Mouse (Mus musculus): ENCODE results near the gene Paqr7. TPM values are rescaled to one million over a fixed set of nuclear protein-coding genes. Genes with fewer than 3 reads are reported as not detected.

Paqr7 gene
- total and polyA plus RNA-seq, 3 experiments, result 0.19 to 2.4 TPM; not detected in 1

- Histone ChIP-seq H3K9me3 (replicated peaks; ENCODE audit: insufficient read depth, low read length) (no peaks in the 10 kb centered on the region), H3K4me3 (ENCODE audit: control insufficient read depth in 1 of 2, insufficient read depth in 1 of 2, low read depth in 2 of 2, low read length in 2 of 2) (no peak overlapping the region), H3K27ac (ENCODE audit: control insufficient read depth, low read depth, low read length) (no peak overlapping the region), H3K36me3 (ENCODE audit: control insufficient read depth in 1 of 2, insufficient read depth in 2 of 2, low read length in 2 of 2) (peaks cover 1 to 11% of the 10 kb centered on the region in 2 experiments), H3K79me2 (ENCODE audit: control insufficient read depth, insufficient read depth, low read length, poor library complexity) (peaks cover 16% of the 10 kb centered on the region; the same call in 1 of the 2 replicates), H3K4me1 (ENCODE audit: control insufficient read depth in 1 of 2, insufficient read depth in 2 of 2, low read length in 2 of 2) (peaks cover 9 to 11% of the 10 kb centered on the region in 2 experiments), H3K27me3 (ENCODE audit: control insufficient read depth in 1 of 2, insufficient read depth in 2 of 2, low read length in 2 of 2) (no peaks in the 10 kb centered on the region), H3K9ac (ENCODE audit: control insufficient read depth, low read depth, low read length, poor library complexity, severe bottlenecking) (no peak overlapping the region)
- TF ChIP-seq POLR2A (IDR thresholded peaks at IDR 0.05; ENCODE audit: control insufficient read depth in 1 of 2, insufficient read depth in 1 of 2, low read depth in 1 of 2, low read length in 2 of 2, poor library complexity in 1 of 2), result no peak
- TF ChIP-seq SIN3A (IDR thresholded peaks at IDR 0.05; ENCODE audit: low read length), result no peak
- no peak for TF ChIP-seq JUND (IDR thresholded peaks at IDR 0.05; ENCODE audit: low read depth, low read length)
- no peak for DNase-seq (ENCODE audit: low read depth, low spot score)
Observed at GRCm38 (mm10) chr4:134517719-134518118, 21.2 kb downstream of the Paqr7 start.

- peaks cover 9 to 11% of the 10 kb centered on the region in 2 experiments for H3K4me1 ChIP-seq (ENCODE audit: control insufficient read depth in 1 of 2, insufficient read depth in 2 of 2, low read length in 2 of 2)
- no peaks in the 10 kb centered on the region for H3K9me3 ChIP-seq (replicated peaks; ENCODE audit: insufficient read depth, low read length)
- H3K27me3 ChIP-seq (ENCODE audit: control insufficient read depth in 1 of 2, insufficient read depth in 2 of 2, low read length in 2 of 2), result no peaks in the 10 kb centered on the region
- H3K4me3 ChIP-seq (ENCODE audit: control insufficient read depth in 1 of 2, insufficient read depth in 1 of 2, low read depth in 2 of 2, low read length in 2 of 2), result no peak overlapping the region
- DNase-seq (ENCODE audit: low read depth, low spot score), result no peak
- peaks cover 13% of the 10 kb centered on the region; the same call in 1 of the 2 replicates for H3K79me2 ChIP-seq (ENCODE audit: control insufficient read depth, insufficient read depth, low read length, poor library complexity)
- H3K27ac ChIP-seq (ENCODE audit: control insufficient read depth, low read depth, low read length), result no peak overlapping the region
- H3K9ac ChIP-seq (ENCODE audit: control insufficient read depth, low read depth, low read length, poor library complexity, severe bottlenecking), result no peak overlapping the region
- H3K36me3 ChIP-seq (ENCODE audit: control insufficient read depth in 1 of 2, insufficient read depth in 2 of 2, low read length in 2 of 2), result peaks cover 2 to 9% of the 10 kb centered on the region in 2 experiments
- TF ChIP-seq CHD2 (IDR thresholded peaks at IDR 0.05; ENCODE audit: low read length) (no peak), ZC3H11A (IDR thresholded peaks at IDR 0.05; ENCODE audit: low read depth, low read length) (no peak), USF2 (IDR thresholded peaks at IDR 0.05; ENCODE audit: borderline replicate concordance in 1 of 2, insufficient read depth in 1 of 2, low read depth in 1 of 2, low read length in 2 of 2) (no peak), GABPA (IDR thresholded peaks at IDR 0.05; ENCODE audit: low read depth, low read length) (no peak), MYC (IDR thresholded peaks at IDR 0.05; ENCODE audit: low read depth, low read length) (no peak), MAFK (IDR thresholded peaks at IDR 0.05; ENCODE audit: borderline replicate concordance, low read depth, low read length) (no peak), RAD21 (IDR thresholded peaks at IDR 0.05; ENCODE audit: low read depth, low read length) (no peak), ZMIZ1 (IDR thresholded peaks at IDR 0.05; ENCODE audit: low read depth, low read length) (no peak), MAZ (IDR thresholded peaks at IDR 0.05; ENCODE audit: low read depth, low read length) (no peak), GATA1 (IDR thresholded peaks at IDR 0.05; ENCODE audit: low read depth, low read length) (no peak), TCF12 (IDR thresholded peaks at IDR 0.05; ENCODE audit: low read depth, low read length) (no peak), TAL1 (IDR thresholded peaks at IDR 0.05; ENCODE audit: low read length) (no peak)
Observed at GRCm38 (mm10) chr4:134518541-134518940, 22.0 kb downstream of the Paqr7 start.

- Histone ChIP-seq H3K27me3 (ENCODE audit: control insufficient read depth in 1 of 2, insufficient read depth in 2 of 2, low read length in 2 of 2) (no peaks in the 10 kb centered on the region), H3K36me3 (ENCODE audit: control insufficient read depth in 1 of 2, insufficient read depth in 2 of 2, low read length in 2 of 2) (peaks cover 2 to 6% of the 10 kb centered on the region in 2 experiments), H3K79me2 (ENCODE audit: control insufficient read depth, insufficient read depth, low read length, poor library complexity) (peaks cover 10% of the 10 kb centered on the region; the same call in 1 of the 2 replicates), H3K4me1 (ENCODE audit: control insufficient read depth in 1 of 2, insufficient read depth in 2 of 2, low read length in 2 of 2) (peaks cover 6 to 9% of the 10 kb centered on the region in 2 experiments; a peak in 3 of 4 replicates), H3K27ac (ENCODE audit: control insufficient read depth, low read depth, low read length) (no peak overlapping the region), H3K4me3 (ENCODE audit: control insufficient read depth in 1 of 2, insufficient read depth in 1 of 2, low read depth in 2 of 2, low read length in 2 of 2) (no peak overlapping the region), H3K9ac (ENCODE audit: control insufficient read depth, low read depth, low read length, poor library complexity, severe bottlenecking) (no peak overlapping the region), H3K9me3 (replicated peaks; ENCODE audit: insufficient read depth, low read length) (no peaks in the 10 kb centered on the region)
- no peak for TF ChIP-seq UBTF (IDR thresholded peaks at IDR 0.05; ENCODE audit: borderline replicate concordance, insufficient read depth, low read depth, low read length)
- DNase-seq (ENCODE audit: low read depth, low spot score), result no peak
Observed at GRCm38 (mm10) chr4:134519281-134519680, 22.8 kb downstream of the Paqr7 start.

Data from MEL (cell line).